Mouse (Mus musculus) small intestine, adult 2 months (tissue): Measurements from ENCODE around the gene Ggt6.

Source experiments
- CTCF ChIP-seq: fragments of 200-500 bp; IDR thresholded peaks from 2 replicates; pipeline ENCODE4 v1.5.1; 2012; ENCODE audit warnings: low read depth, mild to moderate bottlenecking, control low read depth, inconsistent platforms, low read length, moderate library complexity, mixed read lengths; ENCODE audit not compliant: insufficient replicate concordance, insufficient read length; ENCODE audit errors: extremely low read depth
- POLR2A ChIP-seq: fragments of 200-500 bp; IDR thresholded peaks from 2 replicates; pipeline ENCODE4 v1.6.1; 2012; ENCODE audit warnings: low read depth, mild to moderate bottlenecking, control low read depth, inconsistent platforms, low read length, moderate library complexity

DNA sequence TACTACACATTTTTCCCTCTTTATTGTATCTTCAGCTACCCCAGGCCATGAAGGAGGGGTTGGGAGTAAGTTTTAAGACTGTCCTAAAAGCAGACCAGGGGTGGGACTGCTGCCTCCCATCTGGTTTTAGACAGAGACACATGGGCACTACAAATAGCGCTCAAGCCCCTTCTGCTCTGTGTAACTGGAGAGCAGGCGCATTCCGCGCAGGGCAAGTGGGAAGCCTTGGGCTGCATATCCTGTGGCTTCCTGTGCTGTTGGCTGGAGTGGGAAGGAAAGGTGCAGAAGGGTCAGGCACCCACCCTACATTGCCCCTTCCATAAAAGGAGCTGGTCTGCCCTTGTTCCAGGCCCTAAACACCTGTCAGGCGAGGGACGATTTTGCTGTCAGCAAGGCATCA lies 39.7 kb upstream of the Ggt6 start:
- TF ChIP-seq CTCF (no peak), POLR2A (no peak)
